28 mouse cellular contexts compared by ENCODE assay signal in the genomic region with DNA sequence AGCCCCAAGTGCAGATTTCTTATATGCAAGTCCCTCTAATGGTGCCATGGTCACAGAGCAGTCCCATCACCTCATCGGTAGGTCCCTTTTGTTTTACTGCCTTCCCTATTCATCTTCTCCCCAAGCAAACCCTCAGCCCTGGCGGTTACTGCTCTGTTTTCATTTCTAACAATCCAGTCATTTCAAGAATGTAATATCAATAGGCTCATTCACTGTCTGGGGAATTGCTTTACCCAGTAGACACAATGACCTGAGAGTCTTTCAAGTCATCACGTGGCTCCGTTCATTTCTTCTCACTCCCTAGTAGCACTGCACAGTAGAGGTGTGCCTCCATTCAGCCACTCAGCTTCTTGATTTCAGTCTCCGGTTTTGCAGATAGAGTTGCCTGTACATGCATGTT. TPM values are rescaled to one million over a fixed set of nuclear protein-coding genes. Genes with fewer than 3 reads are reported as not detected.
"Had no signal": no experiment of that assay in that cellular context is flagged by ENCODE, and none has a peak within 500 bp of the region (broad histone marks: within the 10 kb centered on the region; RNA-seq: fewer than 3 reads in every experiment).

No protein-coding gene starts in this region.

- DNase-seq: cerebellum, adult 9-10 months; cerebellum, adult 9-11 months; cerebellum, postnatal 10 days; cerebellum, postnatal 14 days; cerebellum, postnatal 25 days; cerebellum, postnatal 36 days; embryo, embryonic 11 days; forebrain, postnatal 0 days; gastrocnemius, adult 2 months; gastrocnemius, postnatal 10 days; gastrocnemius, postnatal 14 days; gastrocnemius, postnatal 25 days; gastrocnemius, postnatal 36 days; heart, adult 18-20 months; heart, adult 2 months had no signal

- H3K27ac ChIP-seq: embryonic facial prominence, embryonic 10.5 days; embryonic facial prominence, embryonic 12.5 days; embryonic facial prominence, embryonic 13.5 days; embryonic facial prominence, embryonic 15.5 days; forebrain, embryonic 12.5 days; forebrain, embryonic 13.5 days; forebrain, embryonic 15.5 days; gastrocnemius, adult 2 months; heart, adult 2 months had no signal

- H3K27me3 ChIP-seq: embryonic facial prominence, embryonic 12.5 days; embryonic facial prominence, embryonic 13.5 days; embryonic facial prominence, embryonic 15.5 days; forebrain, embryonic 12.5 days; forebrain, embryonic 13.5 days; forebrain, embryonic 15.5 days had no signal

- H3K4me3 ChIP-seq: embryonic facial prominence, embryonic 10.5 days; embryonic facial prominence, embryonic 12.5 days; embryonic facial prominence, embryonic 13.5 days; embryonic facial prominence, embryonic 15.5 days; erythroblast, embryonic 14.5 days; forebrain, embryonic 10.5 days; forebrain, embryonic 12.5 days; forebrain, embryonic 13.5 days; forebrain, embryonic 15.5 days; gastrocnemius, adult 2 months; heart, adult 2 months had no signal

- H3K9ac ChIP-seq: embryonic facial prominence, embryonic 12.5 days; embryonic facial prominence, embryonic 13.5 days; embryonic facial prominence, embryonic 15.5 days; forebrain, embryonic 12.5 days; forebrain, embryonic 13.5 days; forebrain, embryonic 15.5 days; forebrain, postnatal 0 days had no signal

- ATAC-seq: forebrain, embryonic 13.5 days; forebrain, embryonic 14.5 days; forebrain, embryonic 15.5 days; forebrain, embryonic 16.5 days; forebrain, postnatal 0 days had no signal

- H3K4me2 ChIP-seq: embryonic facial prominence, embryonic 12.5 days; embryonic facial prominence, embryonic 13.5 days; embryonic facial prominence, embryonic 15.5 days; forebrain, embryonic 12.5 days; forebrain, embryonic 13.5 days; forebrain, embryonic 15.5 days had no signal

- H3K9me3 ChIP-seq: embryonic facial prominence, embryonic 10.5 days; embryonic facial prominence, embryonic 12.5 days; embryonic facial prominence, embryonic 13.5 days; embryonic facial prominence, embryonic 15.5 days; forebrain, embryonic 10.5 days; forebrain, embryonic 12.5 days; forebrain, embryonic 13.5 days; forebrain, embryonic 15.5 days had no signal

RNA-seq across cellular contexts. Expression of a gene that starts 30.8 kb away (rescaled TPM):
- total RNA-seq: common myeloid progenitor, adult 5-6 weeks; granulocyte monocyte progenitor cell, adult 5-6 weeks had no signal
